Mouse (Mus musculus) lung, postnatal 0 days (tissue): ENCODE measurements around the gene Gstm3.

ENCODE experiments used
- CTCF ChIP-seq: IDR thresholded peaks from 2 replicates; pipeline ENCODE4 v1.5.1; 2016; ENCODE audit warnings: antibody characterized with exemption, mild to moderate bottlenecking
- EP300 ChIP-seq: IDR thresholded peaks from 2 replicates; pipeline ENCODE4 v1.6.1; 2016; ENCODE audit warnings: antibody characterized with exemption, mild to moderate bottlenecking, control low read depth

- TF ChIP-seq CTCF (no peak), EP300 (no peak)
These were observed 5.2 kb upstream of the Gstm3 start for GRCm38 (mm10) chr3:107974237-107974636.
